30 mouse cellular contexts compared by ENCODE assay signal in the genomic region with DNA sequence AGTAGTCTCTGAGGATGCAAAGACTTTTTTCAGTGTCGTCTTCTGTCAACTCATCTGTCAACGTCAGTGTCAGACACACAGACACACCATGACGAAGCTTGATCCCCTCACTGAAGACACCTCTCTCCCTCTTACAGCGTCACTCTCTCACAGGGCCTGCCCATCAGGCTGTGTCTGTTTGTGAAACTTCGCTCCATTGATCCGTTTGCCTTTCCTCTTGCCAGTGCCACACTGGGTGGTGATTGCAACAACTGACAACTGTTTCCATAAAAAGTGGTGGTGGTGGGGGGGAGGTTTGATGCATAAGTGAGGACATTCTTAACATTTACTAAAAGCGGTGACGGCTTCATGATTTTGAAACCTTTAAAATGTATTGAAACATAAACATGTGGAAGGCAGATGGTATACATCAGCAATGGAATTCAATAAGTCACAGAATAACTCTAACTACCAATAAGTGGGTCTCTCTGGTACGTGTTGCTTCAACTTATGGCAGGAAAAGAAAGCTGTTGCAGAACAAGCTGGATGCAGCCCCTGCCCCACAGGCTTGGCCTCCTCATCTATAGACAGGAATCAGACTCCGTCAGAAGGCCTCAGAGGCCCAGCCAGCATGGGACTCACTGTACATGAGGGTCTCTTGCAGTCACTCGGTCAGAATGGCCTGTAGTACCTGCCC. TPM values are rescaled to one million over a fixed set of nuclear protein-coding genes. Genes with fewer than 3 reads are reported as not detected.
DNase-seq lines count a peak whose midpoint lies in the region; ATAC-seq and TF ChIP-seq lines count a peak whose summit lies in the region.
"Had no signal": no experiment of that assay in that cellular context is flagged by ENCODE, and none has a peak within 500 bp of the region (broad histone marks: within the 10 kb centered on the region; RNA-seq: fewer than 3 reads in every experiment).

No protein-coding gene starts in this region.

- no peak overlapping the region for H3K4me2 ChIP-seq in embryonic facial prominence, embryonic 12.5 days (replicated peaks)
- no peak overlapping the region for H3K4me2 ChIP-seq in lung, embryonic 14.5 days
- no peak overlapping the region for H3K4me2 ChIP-seq in embryonic facial prominence, embryonic 14.5 days (ENCODE audit: low read depth, low read length)
- H3K4me2 ChIP-seq in limb, embryonic 15.5 days = no peak overlapping the region
- H3K4me2 ChIP-seq: forebrain, embryonic 12.5 days; heart, embryonic 11.5 days; intestine, embryonic 15.5 days; stomach, embryonic 15.5 days had no signal

- WGBS in embryonic facial prominence, embryonic 12.5 days = 67% methylated on average over 11 of the region's 11 CpGs
- 80% methylated on average over 11 of the region's 11 CpGs for WGBS in embryonic facial prominence, embryonic 10.5 days
- WGBS in lung, embryonic 14.5 days = 47% methylated on average over 11 of the region's 11 CpGs
- 60% methylated on average over 11 of the region's 11 CpGs for WGBS in embryonic facial prominence, embryonic 14.5 days
- WGBS in limb, embryonic 15.5 days = 63% methylated on average over 11 of the region's 11 CpGs

- no peak overlapping the region for H3K4me3 ChIP-seq in embryonic facial prominence, embryonic 12.5 days
- H3K4me3 ChIP-seq in embryonic facial prominence, embryonic 10.5 days = no peak overlapping the region
- H3K4me3 ChIP-seq in lung, embryonic 14.5 days (ENCODE audit: low read depth, low read length) = no peak overlapping the region
- H3K4me3 ChIP-seq in embryonic facial prominence, embryonic 14.5 days (ENCODE audit: low read depth, low read length) = no peak overlapping the region
- H3K4me3 ChIP-seq in limb, embryonic 15.5 days = no peak overlapping the region
- H3K4me3 ChIP-seq: erythroblast, embryonic 14.5 days; forebrain, embryonic 12.5 days; hindbrain, embryonic 10.5 days; intestine, embryonic 15.5 days; midbrain, embryonic 10.5 days; stomach, embryonic 15.5 days had no signal

- no peak for TF ChIP-seq CTCF in lung, embryonic 14.5 days (IDR thresholded peaks at IDR 0.05; ENCODE audit: low read depth)

- no peak for ATAC-seq in embryonic facial prominence, embryonic 12.5 days (ENCODE audit: insufficient number of reproducible peaks, insufficient read depth, low FRiP score, low TSS enrichment)
- ATAC-seq in lung, embryonic 14.5 days (ENCODE audit: insufficient read depth) = peak; percentile 16; the same call in 1 of the 2 replicates
- ATAC-seq in embryonic facial prominence, embryonic 14.5 days (ENCODE audit: low read depth) = peak; percentile 54
- peak; percentile 56 for ATAC-seq in limb, embryonic 15.5 days (ENCODE audit: insufficient number of reproducible peaks, low FRiP score, low TSS enrichment, low read depth)
- ATAC-seq: hindbrain, embryonic 16.5 days; intestine, embryonic 15.5 days had no signal

- H3K36me3 ChIP-seq in embryonic facial prominence, embryonic 12.5 days = no peaks in the 10 kb centered on the region
- no peaks in the 10 kb centered on the region for H3K36me3 ChIP-seq in embryonic facial prominence, embryonic 10.5 days (replicated peaks)
- no peaks in the 10 kb centered on the region for H3K36me3 ChIP-seq in lung, embryonic 14.5 days (ENCODE audit: insufficient read depth)
- H3K36me3 ChIP-seq in embryonic facial prominence, embryonic 14.5 days (ENCODE audit: control insufficient read depth, insufficient read depth, low read length) = no peaks in the 10 kb centered on the region
- H3K36me3 ChIP-seq in limb, embryonic 15.5 days = no peaks in the 10 kb centered on the region
- H3K36me3 ChIP-seq: forebrain, embryonic 12.5 days; hindbrain, embryonic 10.5 days; intestine, embryonic 15.5 days; midbrain, embryonic 10.5 days; stomach, embryonic 15.5 days had no signal

- no peak overlapping the region for H3K9ac ChIP-seq in embryonic facial prominence, embryonic 12.5 days
- no peak overlapping the region for H3K9ac ChIP-seq in lung, embryonic 14.5 days
- no peak overlapping the region for H3K9ac ChIP-seq in embryonic facial prominence, embryonic 14.5 days (ENCODE audit: low read depth, low read length)
- H3K9ac ChIP-seq in limb, embryonic 15.5 days = no peak overlapping the region
- H3K9ac ChIP-seq: forebrain, embryonic 12.5 days; intestine, embryonic 15.5 days; stomach, embryonic 15.5 days had no signal

- H3K27me3 ChIP-seq in embryonic facial prominence, embryonic 12.5 days = no peaks in the 10 kb centered on the region
- H3K27me3 ChIP-seq in embryonic facial prominence, embryonic 10.5 days (replicated peaks; ENCODE audit: low read depth, poor library complexity, severe bottlenecking) = no peaks in the 10 kb centered on the region
- H3K27me3 ChIP-seq in lung, embryonic 14.5 days (ENCODE audit: insufficient read depth, low read length) = no peaks in the 10 kb centered on the region
- no peaks in the 10 kb centered on the region for H3K27me3 ChIP-seq in embryonic facial prominence, embryonic 14.5 days (replicated peaks; ENCODE audit: control insufficient read depth, insufficient read depth, low read length)
- no peaks in the 10 kb centered on the region for H3K27me3 ChIP-seq in limb, embryonic 15.5 days
- H3K27me3 ChIP-seq: forebrain, embryonic 12.5 days; intestine, embryonic 15.5 days; stomach, embryonic 15.5 days had no signal

- H3K4me1 ChIP-seq in embryonic facial prominence, embryonic 12.5 days = no peaks in the 10 kb centered on the region
- H3K4me1 ChIP-seq in embryonic facial prominence, embryonic 10.5 days = peaks cover 6% of the 10 kb centered on the region
- no peaks in the 10 kb centered on the region for H3K4me1 ChIP-seq in lung, embryonic 14.5 days (ENCODE audit: insufficient read depth)
- peaks cover 6% of the 10 kb centered on the region; the same call in 1 of the 2 replicates for H3K4me1 ChIP-seq in embryonic facial prominence, embryonic 14.5 days (ENCODE audit: control insufficient read depth, insufficient read depth, low read length)
- peaks cover 17% of the 10 kb centered on the region; the same call in 1 of the 2 replicates for H3K4me1 ChIP-seq in limb, embryonic 15.5 days
- H3K4me1 ChIP-seq: forebrain, embryonic 12.5 days; intestine, embryonic 15.5 days had no signal

- no peaks in the 10 kb centered on the region for H3K9me3 ChIP-seq in embryonic facial prominence, embryonic 12.5 days
- H3K9me3 ChIP-seq in embryonic facial prominence, embryonic 10.5 days = no peaks in the 10 kb centered on the region
- H3K9me3 ChIP-seq in lung, embryonic 14.5 days (ENCODE audit: low read depth, low read length) = no peaks in the 10 kb centered on the region
- H3K9me3 ChIP-seq in embryonic facial prominence, embryonic 14.5 days (ENCODE audit: control insufficient read depth, low read length) = no peaks in the 10 kb centered on the region
- H3K9me3 ChIP-seq in limb, embryonic 15.5 days = no peaks in the 10 kb centered on the region
- H3K9me3 ChIP-seq: forebrain, embryonic 12.5 days; hindbrain, embryonic 10.5 days; intestine, embryonic 15.5 days; midbrain, embryonic 10.5 days; stomach, embryonic 15.5 days had no signal

- H3K27ac ChIP-seq in embryonic facial prominence, embryonic 12.5 days = peak overlapping the region; percentile 68; the same call in 1 of the 2 replicates
- no peak overlapping the region for H3K27ac ChIP-seq in embryonic facial prominence, embryonic 10.5 days (replicated peaks)
- no peak overlapping the region for H3K27ac ChIP-seq in lung, embryonic 14.5 days (ENCODE audit: low read depth)
- H3K27ac ChIP-seq in embryonic facial prominence, embryonic 14.5 days (replicated peaks; ENCODE audit: low read depth, low read length) = peak overlapping the region; percentile 19; the same call in 1 of the 2 replicates
- peak overlapping the region; percentile 75 for H3K27ac ChIP-seq in limb, embryonic 15.5 days
- H3K27ac ChIP-seq: forebrain, embryonic 12.5 days; hindbrain, embryonic 10.5 days; intestine, embryonic 15.5 days; macrophage; midbrain, embryonic 10.5 days; stomach, embryonic 15.5 days had no signal

- no peak for DNase-seq in embryonic facial prominence, embryonic 10.5 days (ENCODE audit: low spot score)
- DNase-seq in lung, embryonic 14.5 days = peak; percentile 27
- no peak for DNase-seq in lung, postnatal 36 days
- DNase-seq in embryonic facial prominence, embryonic 14.5 days (ENCODE audit: low spot score) = peak; percentile 66
- DNase-seq in yolk sac, embryonic 10.5 days (ENCODE audit: low spot score) = no peak
- DNase-seq in layer of hippocampus, postnatal 36 days = no peak
- DNase-seq: adrenal gland, postnatal 25 days; cerebellum, adult 9-10 months; kidney, adult 8-10 months; kidney, postnatal 10 days; thymus, postnatal 25 days had no signal

RNA-seq across cellular contexts. Expression of a gene that starts 11.7 kb away (rescaled TPM):
- polyA plus RNA-seq in embryonic facial prominence, embryonic 12.5 days (2016; fragmentation: Nextera tagmentation; extraction: Ambion mirVana) = not detected in 2 replicates
- not detected in 2 replicates for polyA plus RNA-seq in embryonic facial prominence, embryonic 10.5 days (2016; fragmentation: Nextera tagmentation; extraction: Ambion mirVana)
- 0.27 TPM in 1 of 2 replicates, not detected in the other for polyA plus RNA-seq in lung, embryonic 14.5 days (2014; fragmentation: Nextera tagmentation; extraction: Ambion mirVana)
- polyA plus RNA-seq in embryonic facial prominence, embryonic 14.5 days (2014; fragmentation: Nextera tagmentation; extraction: Ambion mirVana) = not detected in 2 replicates
- polyA plus RNA-seq in limb, embryonic 15.5 days (2015; fragmentation: Nextera tagmentation; extraction: Ambion mirVana) = not detected in 2 replicates
- not detected for total RNA-seq in layer of hippocampus, postnatal 36 days (2021)
- total RNA-seq: adrenal gland, postnatal 25 days; gastrocnemius, adult 8-10 months; layer of hippocampus, adult 18-20 months; layer of hippocampus, postnatal 14 days; neutrophil, adult 5-6 weeks had no signal
- polyA plus RNA-seq: brain, embryonic 14.5 days; forebrain, embryonic 12.5 days; frontal cortex, adult 2 months; gonadal fat pad, adult 2 months; heart, embryonic 11.5 days; hindbrain, embryonic 10.5 days; hindbrain, embryonic 16.5 days; limb, embryonic 11.5 days; macrophage; midbrain, embryonic 10.5 days had no signal

RNA-seq across cellular contexts. Expression of a gene that starts 21.6 kb away (rescaled TPM):
- polyA plus RNA-seq in embryonic facial prominence, embryonic 12.5 days (2016; fragmentation: Nextera tagmentation; extraction: Ambion mirVana) = 31.4 and 34.4 TPM in 2 replicates
- 23.9 and 27.5 TPM in 2 replicates for polyA plus RNA-seq in embryonic facial prominence, embryonic 10.5 days (2016; fragmentation: Nextera tagmentation; extraction: Ambion mirVana)
- polyA plus RNA-seq in lung, embryonic 14.5 days (2014; fragmentation: Nextera tagmentation; extraction: Ambion mirVana) = 8.6 and 11.2 TPM in 2 replicates
- polyA plus RNA-seq in embryonic facial prominence, embryonic 14.5 days (2014; fragmentation: Nextera tagmentation; extraction: Ambion mirVana) = 30.7 and 32.4 TPM in 2 replicates
- polyA plus RNA-seq in limb, embryonic 15.5 days (2015; fragmentation: Nextera tagmentation; extraction: Ambion mirVana) = 18.7 and 19.1 TPM in 2 replicates
- 100 to 1,000 TPM; 607 to 610 TPM for total RNA-seq in layer of hippocampus, postnatal 36 days (2021)
- total RNA-seq: neutrophil, adult 5-6 weeks had no signal

RNA-seq across cellular contexts. Expression of a gene that starts 37.4 kb away (rescaled TPM):
- 0.09 and 0.19 TPM in 2 replicates for polyA plus RNA-seq in embryonic facial prominence, embryonic 12.5 days (2016; fragmentation: Nextera tagmentation; extraction: Ambion mirVana)
- 0.87 and 1.5 TPM in 2 replicates for polyA plus RNA-seq in embryonic facial prominence, embryonic 10.5 days (2016; fragmentation: Nextera tagmentation; extraction: Ambion mirVana)
- 9.5 TPM in 2 replicates for polyA plus RNA-seq in lung, embryonic 14.5 days (2014; fragmentation: Nextera tagmentation; extraction: Ambion mirVana)
- 4.2 and 6.2 TPM in 2 replicates for polyA plus RNA-seq in embryonic facial prominence, embryonic 14.5 days (2014; fragmentation: Nextera tagmentation; extraction: Ambion mirVana)
- polyA plus RNA-seq in limb, embryonic 15.5 days (2015; fragmentation: Nextera tagmentation; extraction: Ambion mirVana) = 27.6 and 28.8 TPM in 2 replicates
- not detected for total RNA-seq in layer of hippocampus, postnatal 36 days (2021)
- total RNA-seq: adrenal gland, postnatal 25 days; gastrocnemius, adult 8-10 months; layer of hippocampus, adult 18-20 months; layer of hippocampus, postnatal 14 days had no signal
- polyA plus RNA-seq: erythroblast, embryonic 14.5 days; frontal cortex, adult 2 months; macrophage had no signal

RNA-seq across cellular contexts. Expression of a gene that starts 45.2 kb away (rescaled TPM):
- 0.18 TPM in 2 replicates for polyA plus RNA-seq in embryonic facial prominence, embryonic 12.5 days (2016; fragmentation: Nextera tagmentation; extraction: Ambion mirVana)
- polyA plus RNA-seq in embryonic facial prominence, embryonic 10.5 days (2016; fragmentation: Nextera tagmentation; extraction: Ambion mirVana) = 0.19 and 0.20 TPM in 2 replicates
- polyA plus RNA-seq in lung, embryonic 14.5 days (2014; fragmentation: Nextera tagmentation; extraction: Ambion mirVana) = 2.8 and 3.7 TPM in 2 replicates
- 0.56 and 3.0 TPM in 2 replicates for polyA plus RNA-seq in embryonic facial prominence, embryonic 14.5 days (2014; fragmentation: Nextera tagmentation; extraction: Ambion mirVana)
- polyA plus RNA-seq in limb, embryonic 15.5 days (2015; fragmentation: Nextera tagmentation; extraction: Ambion mirVana) = 0.23 and 0.24 TPM in 2 replicates
- total RNA-seq in layer of hippocampus, postnatal 36 days (2021) = under 1 TPM; 0.15 to 0.25 TPM
- total RNA-seq: gastrocnemius, adult 8-10 months; neutrophil, adult 5-6 weeks had no signal
- polyA plus RNA-seq: erythroblast, embryonic 14.5 days; macrophage had no signal

Comparison
In these comparisons a context has a peak if more than half of its experiments do, and no peak if none do; other contexts are left out.
1. H3K27ac ChIP-seq: peak in embryonic facial prominence, embryonic 12.5 days (single experiment), embryonic facial prominence, embryonic 14.5 days (single experiment) and limb, embryonic 15.5 days (single experiment); none in embryonic facial prominence, embryonic 10.5 days (single experiment) and lung, embryonic 14.5 days (single experiment).
2. DNase-seq: peak in lung, embryonic 14.5 days (single experiment) and embryonic facial prominence, embryonic 14.5 days (single experiment); none in embryonic facial prominence, embryonic 10.5 days (single experiment), lung, postnatal 36 days (single experiment), yolk sac, embryonic 10.5 days (single experiment) and layer of hippocampus, postnatal 36 days (0 of 2).